Mouse (Mus musculus) frontal cortex, postnatal 10 days (tissue): ENCODE measurements at regions not wholly inside any gene's neighbourhood (a gene's known extent, or its start where the extent isn't known, plus 50 kb on each side); places are given as distances from the start of the nearest gene placed in this dataset.

ENCODE experiments used
- DNase-seq, 2 experiments: peaks; one replicate each; pipeline ENCODE4 v3.0.0; 2022; ENCODE audit warnings: low spot score in 2 of 2, mixed read lengths in 1 of 2

- DNase-seq = no peak
Measured at GRCm38 (mm10) chr5:33548800-33549199, 80.6 kb downstream of the Fam53a start.

GRCm38 (mm10) chr5:33543372-33543771 lies 86.1 kb downstream of the Fam53a start:
- peak; percentile 21 to 25 for DNase-seq

- DNase-seq = no peak
Measured at GRCm38 (mm10) chr5:33542643-33543042, 86.8 kb downstream of the Fam53a start.

- DNase-seq = no peak
Measured at GRCm38 (mm10) chr5:33542000-33542554, 87.4 kb downstream of the Fam53a start.

- no peak for DNase-seq
Measured at GRCm38 (mm10) chr5:33540259-33540658, 89.2 kb downstream of the Fam53a start.

- no peak for DNase-seq
Measured at GRCm38 (mm10) chr5:33537429-33537828, 92.0 kb downstream of the Fam53a start.

- no peak for DNase-seq
Measured at GRCm38 (mm10) chr5:33537017-33537416, 92.4 kb downstream of the Fam53a start.

- no peak for DNase-seq
Measured at GRCm38 (mm10) chr5:33536261-33536660, 93.2 kb downstream of the Fam53a start.

GRCm38 (mm10) chr5:33535145-33536010 lies 94.1 kb downstream of the Fam53a start:
- no peak for DNase-seq

- DNase-seq = no peak
Measured at GRCm38 (mm10) chr5:33534345-33534744, 95.1 kb downstream of the Fam53a start.

GRCm38 (mm10) chr5:33533185-33533584 lies 96.2 kb downstream of the Fam53a start:
- no peak for DNase-seq

- no peak for DNase-seq
Measured at GRCm38 (mm10) chr5:33531263-33531662, 97.5 kb upstream of the Nkx1-1 start.

- DNase-seq = no peak
Measured at GRCm38 (mm10) chr5:33529771-33530170, 96.0 kb upstream of the Nkx1-1 start.

- DNase-seq = no peak
Measured at GRCm38 (mm10) chr5:33528971-33529670, 95.3 kb upstream of the Nkx1-1 start.

- no peak for DNase-seq
Measured at GRCm38 (mm10) chr5:33527750-33528149, 94.0 kb upstream of the Nkx1-1 start.

GRCm38 (mm10) chr5:33527316-33527715 lies 93.5 kb upstream of the Nkx1-1 start:
- DNase-seq = no peak

- no peak for DNase-seq
Measured at GRCm38 (mm10) chr5:33521951-33522742, 88.4 kb upstream of the Nkx1-1 start.

GRCm38 (mm10) chr5:33520856-33521255 lies 87.1 kb upstream of the Nkx1-1 start:
- no peak for DNase-seq

- DNase-seq = no peak
Measured at GRCm38 (mm10) chr5:33519394-33519793, 85.6 kb upstream of the Nkx1-1 start.

GRCm38 (mm10) chr5:33518860-33519259 lies 85.1 kb upstream of the Nkx1-1 start:
- no peak for DNase-seq

GRCm38 (mm10) chr5:33517625-33518024 lies 83.8 kb upstream of the Nkx1-1 start:
- DNase-seq = no peak

GRCm38 (mm10) chr5:33516211-33516610 lies 82.4 kb upstream of the Nkx1-1 start:
- no peak for DNase-seq
